Mouse (Mus musculus): ENCODE results near the gene Ptk7.

The Ptk7 gene

DNA sequence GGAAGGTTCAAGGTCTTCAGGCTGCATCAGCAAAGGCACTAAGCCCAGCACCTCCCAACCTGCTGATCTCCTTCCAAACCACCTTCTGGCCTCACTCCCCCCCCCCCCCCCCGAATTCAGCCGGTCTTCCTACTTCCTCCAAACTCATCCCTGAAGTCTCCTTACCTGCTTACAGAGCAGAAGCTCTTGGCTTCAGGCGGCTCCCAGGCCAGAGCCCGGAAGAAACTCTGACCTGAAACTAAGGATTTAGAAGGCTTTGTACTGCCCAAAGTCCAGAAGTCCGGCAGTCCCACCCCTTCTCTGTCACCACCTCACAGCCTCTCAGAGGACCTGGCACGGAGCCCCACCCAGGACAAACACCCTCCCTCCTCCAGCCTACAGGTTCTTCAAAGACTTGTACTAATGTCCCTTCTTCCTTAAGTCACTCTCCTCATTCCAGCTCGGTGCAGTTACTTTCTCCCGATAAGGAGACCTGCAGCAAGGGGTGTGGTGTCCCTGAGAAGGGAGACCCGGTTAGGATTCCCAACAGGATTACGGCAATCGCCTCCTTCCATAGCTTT, 15.7 kb upstream of the Ptk7 start:
- no peak for DNase-seq (ENCODE audit: low read depth, low spot score)

DNA sequence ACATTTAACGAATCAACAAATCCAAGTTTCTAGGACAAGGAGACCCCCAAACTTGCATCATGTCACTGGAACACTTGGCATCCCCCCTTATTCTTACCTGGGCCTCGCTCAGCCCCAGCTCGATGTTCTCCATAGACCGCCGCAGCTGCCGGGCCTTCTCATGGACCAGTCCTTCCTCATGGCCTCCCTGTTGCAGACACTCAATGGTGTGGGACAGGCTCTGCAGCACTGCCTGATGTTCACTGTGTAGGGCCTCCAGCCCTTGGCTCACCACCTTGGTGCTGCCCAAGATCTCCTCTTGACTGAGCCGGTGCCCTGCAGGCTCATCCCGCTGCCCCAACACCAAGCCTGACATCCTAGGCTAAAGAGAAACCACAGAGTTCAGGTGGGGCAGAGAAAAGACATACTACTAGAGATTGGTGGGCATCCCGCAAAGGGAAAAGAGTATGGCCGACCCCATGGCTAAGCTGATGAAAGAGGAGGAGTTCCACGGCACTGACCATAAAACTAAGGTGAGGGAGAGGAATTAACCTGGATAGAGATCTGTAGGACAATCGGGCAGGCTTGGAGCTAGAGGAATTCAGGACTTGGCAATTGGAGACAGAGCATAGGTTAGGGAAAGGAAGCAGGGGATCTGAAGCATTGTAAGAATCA, 15.0 kb upstream of the Ptk7 start:
- no peak for DNase-seq (ENCODE audit: low read depth, low spot score)

DNA sequence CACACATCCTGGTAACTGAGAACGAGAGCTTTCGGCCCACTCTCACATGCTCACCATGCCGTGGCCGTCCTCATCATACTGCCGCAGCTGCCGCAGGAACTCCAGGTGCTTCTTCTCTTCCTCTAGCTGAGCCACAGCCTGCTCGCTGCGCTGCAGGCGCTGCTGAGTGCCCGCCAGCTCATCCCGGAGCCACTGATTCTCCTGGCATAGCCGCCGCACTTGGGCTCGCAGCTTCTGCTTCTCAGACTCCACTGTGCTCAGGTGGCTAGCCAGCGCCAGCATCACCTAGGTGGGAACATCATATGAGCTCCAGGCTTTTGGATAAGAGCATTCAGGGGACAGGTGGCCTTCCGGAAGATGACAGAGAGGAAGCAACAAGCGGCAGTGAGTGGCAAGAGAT, 12.8 kb upstream of the Ptk7 start:
- no peak for DNase-seq (ENCODE audit: low read depth, low spot score)

DNA sequence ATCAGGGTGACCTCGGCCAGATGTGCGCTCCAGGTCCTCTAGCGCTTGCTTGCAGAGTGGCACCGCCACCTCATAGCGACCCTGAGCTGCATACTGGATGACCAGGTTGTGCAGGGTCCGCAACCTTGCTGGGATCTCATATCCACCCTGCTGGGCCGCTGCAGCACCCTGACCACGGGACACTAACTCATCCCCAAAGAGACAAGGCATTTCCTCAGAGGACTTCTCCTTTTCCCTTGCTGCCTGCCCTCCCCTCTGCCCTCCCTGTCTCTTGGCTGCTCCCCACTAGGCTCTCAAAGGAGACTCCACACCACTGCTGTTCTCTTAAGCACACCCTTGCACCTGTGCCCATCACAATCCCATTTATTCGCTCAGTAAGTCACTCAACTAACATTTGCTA, 10.6 kb upstream of the Ptk7 start:
- DNase-seq (ENCODE audit: low read depth, low spot score): no peak

DNA sequence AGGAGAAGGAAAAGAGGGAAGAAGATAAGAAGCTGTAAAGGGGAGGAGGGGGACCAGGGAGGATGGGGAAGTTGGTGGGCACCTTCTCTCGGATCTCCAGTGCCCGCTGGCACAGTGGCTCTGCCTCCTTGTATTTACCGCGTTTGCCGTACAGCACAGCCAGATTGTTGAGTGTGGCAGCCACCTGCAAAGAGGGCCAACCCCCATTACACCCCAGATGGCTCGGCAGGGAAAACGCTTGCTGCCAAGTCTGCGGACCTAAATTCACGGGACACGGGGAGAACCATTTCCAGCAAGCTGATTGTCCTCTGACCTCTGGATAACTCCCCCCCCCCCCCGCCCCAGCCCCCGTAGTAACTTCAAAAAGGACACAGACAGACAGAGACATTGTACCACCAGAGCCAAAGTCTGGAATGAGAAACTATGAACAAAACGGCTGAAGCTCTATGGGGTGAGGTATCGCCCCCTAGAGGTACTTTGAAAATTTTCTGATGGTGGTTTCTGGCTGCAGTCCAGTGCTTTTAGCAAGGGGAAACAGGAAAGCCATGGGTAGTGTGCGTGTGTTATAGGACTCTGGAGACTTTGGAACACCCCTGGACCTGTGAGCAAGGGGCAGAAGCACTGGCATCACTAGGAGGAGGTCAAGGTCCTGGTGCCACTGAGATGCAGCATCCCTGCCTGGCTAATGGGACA, 7.7 kb upstream of the Ptk7 start:
- no peak for DNase-seq (ENCODE audit: low read depth, low spot score)

DNA sequence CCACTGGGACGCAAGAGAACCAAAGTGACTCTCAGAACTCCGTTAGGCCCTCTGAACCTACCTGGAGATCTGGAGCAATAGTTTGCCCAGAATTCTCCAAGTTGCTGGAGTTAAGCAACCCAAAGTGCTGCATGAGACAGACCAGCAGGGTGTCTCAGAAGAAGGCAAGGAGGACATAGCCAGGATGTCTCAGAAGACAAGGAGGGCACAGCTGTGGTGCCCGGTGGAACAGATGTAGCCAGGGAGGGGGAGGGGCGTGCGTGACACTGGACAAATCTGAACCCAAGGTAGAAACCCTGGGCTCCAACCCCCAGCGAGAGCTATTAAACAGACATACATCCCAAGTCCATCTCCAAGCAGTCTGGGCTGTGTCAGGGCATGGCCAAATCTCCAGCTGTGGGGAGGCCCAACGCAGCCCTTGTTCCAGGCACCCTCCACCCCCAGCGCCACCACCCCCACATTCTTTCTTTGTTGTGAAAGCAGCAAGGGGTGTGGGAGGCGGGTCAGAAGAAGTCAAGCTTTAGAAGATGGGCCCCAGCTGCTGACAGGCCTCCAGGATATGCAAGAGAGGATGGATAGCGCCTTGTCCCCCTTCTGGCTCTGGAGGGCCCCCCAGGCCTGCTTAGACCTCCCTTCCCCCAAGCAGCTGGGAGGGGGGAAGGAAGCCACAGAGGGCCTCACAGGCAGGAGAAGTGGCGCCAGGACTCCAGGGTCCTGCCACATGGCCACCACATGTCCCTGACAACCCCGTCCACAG, 559 bp upstream of the Ptk7 start:
- DNase-seq (ENCODE audit: low read depth, low spot score): no peak

DNA sequence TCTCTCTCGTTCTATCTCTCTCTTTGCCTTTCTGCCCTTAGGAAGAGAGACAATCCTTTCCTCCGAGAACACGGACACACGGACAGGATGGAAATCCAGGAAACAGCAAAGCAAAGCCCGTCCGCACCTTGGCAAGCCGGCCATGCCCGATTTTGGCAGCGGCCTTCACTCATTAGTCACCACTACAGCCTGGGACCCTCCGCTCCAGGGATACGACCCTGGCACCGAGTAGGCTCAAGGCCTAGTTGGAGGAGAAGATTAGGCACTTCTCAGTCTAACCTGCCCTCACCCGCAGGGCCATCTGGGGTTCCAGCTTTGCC, 873 bp downstream of the Ptk7 start:
- no peak for DNase-seq (ENCODE audit: low read depth, low spot score)

DNA sequence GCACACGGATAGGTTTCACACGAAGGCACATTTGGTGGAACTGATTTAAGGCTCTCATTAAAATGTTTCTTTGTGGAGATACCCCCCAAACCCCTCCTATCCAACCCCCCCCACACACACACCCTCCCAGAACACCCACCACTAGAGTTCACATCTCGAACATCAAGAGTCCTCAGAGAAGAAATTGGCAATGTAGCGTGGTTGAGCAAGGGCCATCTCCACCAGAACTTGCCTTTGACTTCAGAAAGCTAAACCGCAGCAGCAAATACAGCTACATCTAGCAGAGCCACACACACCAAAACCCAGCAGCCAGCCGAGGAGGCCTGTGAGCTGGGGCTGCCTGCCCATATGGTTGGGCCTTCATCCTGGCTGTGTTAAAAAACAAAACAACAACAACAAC, 1.9 kb downstream of the Ptk7 start:
- no peak for DNase-seq (ENCODE audit: low read depth, low spot score)

DNA sequence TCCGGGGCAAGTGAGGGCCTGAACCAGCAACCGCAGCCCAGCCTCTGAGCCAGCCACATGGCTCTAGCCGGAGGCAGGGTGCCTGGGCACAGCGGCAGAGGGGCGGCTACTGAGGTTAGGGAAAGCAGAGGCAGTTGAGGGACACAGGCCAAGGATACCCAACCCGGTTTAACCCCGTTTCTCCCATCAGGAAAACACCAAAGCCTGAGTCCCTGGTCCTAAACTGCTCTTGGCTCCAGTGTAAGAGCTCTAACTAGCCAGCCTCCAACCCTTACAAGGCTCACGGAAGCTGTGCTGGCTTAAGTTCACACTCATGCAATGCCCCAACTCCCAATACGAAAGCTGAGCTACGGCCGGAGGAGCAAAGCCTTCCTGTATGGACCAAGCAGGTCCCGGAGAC, 4.7 kb downstream of the Ptk7 start:
- DNase-seq (ENCODE audit: low read depth, low spot score): no peak

DNA sequence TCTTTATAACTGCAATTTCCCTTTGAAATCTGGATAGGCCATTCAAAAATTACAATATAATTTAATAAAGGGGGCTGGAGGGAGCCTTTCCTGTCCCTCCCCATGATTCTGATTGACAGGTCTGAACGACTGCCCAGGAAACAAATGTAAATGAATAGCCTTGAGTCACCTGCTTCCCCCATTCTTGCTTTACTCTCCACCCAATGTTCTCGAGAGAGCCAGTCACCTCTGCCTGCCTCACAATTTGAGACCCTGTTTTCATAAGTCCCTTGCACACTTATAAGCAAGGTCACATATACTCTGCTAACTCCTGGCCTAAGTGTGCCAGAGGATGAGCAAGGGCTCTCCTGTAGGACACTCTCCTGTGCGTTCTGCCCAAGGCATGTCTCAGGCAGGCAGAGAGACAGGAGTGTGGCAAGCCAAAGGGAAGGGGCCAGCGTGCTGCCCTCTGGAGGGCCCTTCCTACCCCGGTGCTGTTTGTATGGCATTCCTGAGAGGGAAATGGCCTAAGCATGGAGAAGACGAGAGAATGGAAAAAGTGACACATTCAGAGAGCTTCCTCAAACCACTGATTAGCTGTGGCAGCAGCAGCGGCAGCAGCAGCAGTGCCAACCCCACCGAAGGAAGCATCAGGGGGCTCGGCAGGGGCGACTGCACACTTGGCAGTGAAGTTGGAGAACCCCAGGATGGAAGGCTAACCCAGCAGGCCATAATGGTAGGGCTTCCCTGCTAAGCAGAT, 5.3 kb downstream of the Ptk7 start:
- no peak for DNase-seq (ENCODE audit: low read depth, low spot score)

DNA sequence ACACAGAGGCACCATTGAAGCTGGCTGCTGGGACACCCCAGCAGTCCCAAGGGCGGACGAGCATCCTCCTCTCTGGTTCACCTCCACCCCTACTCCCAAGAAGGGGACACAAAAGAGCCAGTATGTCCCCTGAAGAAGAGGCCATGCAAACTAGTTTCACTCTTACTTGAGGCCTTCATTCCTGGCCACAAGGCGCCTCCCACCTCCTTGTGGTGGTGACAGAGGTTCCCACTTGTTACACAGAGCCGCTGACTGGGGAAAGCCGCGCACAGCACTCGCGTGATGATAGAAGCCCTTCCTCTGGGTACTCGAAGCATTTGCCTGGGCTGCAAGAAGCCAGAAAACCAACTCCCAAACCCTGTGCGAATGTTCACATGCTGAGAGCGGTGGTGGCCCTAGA, 7.0 kb downstream of the Ptk7 start:
- no peak for DNase-seq (ENCODE audit: low read depth, low spot score)

DNA sequence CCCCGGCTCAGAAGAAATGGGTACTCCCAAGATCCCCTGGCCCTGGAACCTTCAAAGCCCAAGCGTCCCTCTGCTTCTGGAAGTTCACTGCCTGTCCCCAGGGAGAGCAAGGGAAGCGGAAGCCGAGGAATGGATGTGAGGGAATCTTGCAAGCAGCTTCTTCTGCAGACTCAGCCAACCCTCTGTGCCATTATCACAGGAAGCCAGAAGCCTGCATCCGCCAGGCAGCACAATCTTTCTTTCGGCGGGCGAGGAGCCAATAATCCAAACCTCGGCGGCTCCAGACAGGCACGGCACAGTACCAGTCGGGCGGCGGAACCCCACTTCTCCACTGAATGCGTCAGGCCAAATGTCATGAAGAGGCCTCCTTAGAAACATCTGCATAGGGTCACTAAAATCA, 8.0 kb downstream of the Ptk7 start:
- no peak for DNase-seq (ENCODE audit: low read depth, low spot score)

DNA sequence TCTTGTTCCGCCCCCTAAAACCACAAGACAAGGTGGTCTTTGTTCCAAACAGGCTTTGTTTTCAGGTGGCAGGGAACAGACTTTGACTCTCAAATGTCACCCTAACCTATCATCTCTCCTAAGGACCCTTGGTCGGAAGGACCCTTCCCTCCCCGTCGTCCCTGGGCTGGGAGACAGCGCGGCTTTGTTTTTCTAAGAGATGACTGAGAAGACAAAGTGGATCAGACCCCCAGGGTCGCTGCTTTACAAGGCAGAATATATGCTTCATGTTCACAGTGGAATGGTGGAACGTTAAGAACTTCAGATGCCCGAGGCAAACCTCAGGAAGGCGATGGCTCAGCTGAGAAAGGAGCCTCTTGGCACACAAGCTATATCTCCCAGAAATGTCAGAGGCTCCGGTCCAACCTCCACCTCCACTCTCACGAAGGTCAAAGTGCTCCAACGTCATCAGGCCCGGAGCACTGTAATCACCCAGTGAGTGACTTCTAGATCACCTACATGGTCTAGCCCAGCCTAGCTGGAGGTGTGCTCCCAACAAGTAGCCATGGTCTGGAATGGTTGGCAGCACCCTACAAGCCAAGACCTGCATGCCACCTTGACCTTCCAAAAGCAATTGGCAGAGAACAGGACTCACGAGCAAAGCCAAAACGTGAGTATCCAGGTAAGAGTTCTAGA, 9.5 kb downstream of the Ptk7 start:
- DNase-seq (ENCODE audit: low read depth, low spot score): no peak

DNA sequence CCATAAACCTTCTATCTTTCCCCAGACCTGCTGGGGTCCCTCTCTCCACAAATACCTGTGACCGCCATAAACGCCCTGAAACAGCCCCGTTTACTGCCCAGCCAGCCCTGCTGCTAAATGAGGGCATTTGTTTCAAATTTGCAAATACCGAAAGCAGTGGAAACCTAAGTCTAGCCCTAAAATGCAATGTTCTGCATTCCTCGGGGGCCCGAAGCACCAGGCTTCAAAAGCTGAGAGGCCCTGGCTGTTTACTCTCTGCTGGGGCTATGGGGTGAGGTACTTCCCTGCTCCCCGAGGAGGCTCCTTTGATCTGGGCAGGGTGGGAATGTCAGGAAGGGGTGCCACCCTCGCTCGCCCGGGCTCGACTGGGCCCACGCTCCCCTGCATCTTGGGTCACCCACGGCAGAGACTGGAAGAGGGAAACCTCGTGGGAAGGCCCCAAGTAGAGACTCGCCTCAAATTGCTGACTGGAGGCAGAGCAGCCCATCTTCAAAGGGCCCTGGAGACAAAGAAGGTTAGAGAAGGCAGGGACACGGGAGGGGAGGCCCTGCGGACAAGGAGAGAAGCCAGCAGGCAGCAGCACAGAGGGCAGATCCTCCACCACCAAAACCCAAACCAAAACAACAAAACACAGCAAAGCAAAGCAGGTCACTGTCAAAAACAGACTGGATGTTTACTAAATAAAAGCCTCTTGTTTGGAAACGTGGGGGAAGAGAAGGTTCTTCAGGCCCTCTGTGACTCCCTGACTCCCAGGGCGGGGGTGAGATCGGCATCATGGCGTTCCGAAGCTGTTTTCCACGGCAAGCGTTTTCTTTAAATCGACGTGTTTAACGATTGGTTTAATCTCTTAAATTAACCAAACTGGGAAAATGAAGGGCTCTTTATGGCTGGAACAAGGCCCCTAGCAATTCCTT, 10.3 kb downstream of the Ptk7 start:
- DNase-seq (ENCODE audit: low read depth, low spot score): no peak

DNA sequence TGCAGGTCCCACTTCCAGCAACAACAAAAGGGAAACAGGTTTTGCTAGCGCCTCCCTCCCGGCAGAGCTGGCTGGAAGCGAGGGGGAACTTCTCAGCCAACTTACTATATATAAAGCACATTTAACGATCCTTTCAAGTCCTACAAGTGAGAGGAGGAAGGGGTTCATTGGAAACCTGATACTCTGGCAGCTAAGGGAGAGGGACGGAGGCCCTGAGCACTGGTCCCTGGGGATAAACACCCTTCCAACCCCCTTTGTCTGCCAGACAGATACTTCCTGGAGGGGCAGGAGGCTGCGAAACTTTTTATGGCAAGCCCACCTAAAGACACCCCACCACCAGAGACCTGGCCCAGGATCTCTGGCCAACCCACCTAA, 10.9 kb downstream of the Ptk7 start:
- DNase-seq (ENCODE audit: low read depth, low spot score): no peak

DNA sequence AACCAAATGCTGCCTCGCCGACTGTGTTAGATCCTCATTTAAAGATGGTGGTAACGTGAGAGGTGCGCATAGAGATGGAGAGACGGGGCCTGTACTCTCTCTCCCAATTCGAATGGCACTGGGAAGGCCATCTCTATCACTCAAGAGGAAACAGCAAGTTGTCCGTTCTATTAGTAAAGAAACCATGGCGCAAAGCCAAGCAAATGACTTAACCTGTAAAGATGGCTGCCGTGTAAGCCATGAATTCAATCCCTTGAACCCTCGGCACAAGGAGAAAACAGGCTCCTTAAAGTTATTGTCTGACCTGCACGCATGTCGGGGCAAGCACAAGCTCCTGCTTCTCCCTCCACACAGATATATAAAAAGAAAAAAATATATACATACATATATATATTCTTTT, 11.5 kb downstream of the Ptk7 start:
- DNase-seq (ENCODE audit: low read depth, low spot score): no peak

DNA sequence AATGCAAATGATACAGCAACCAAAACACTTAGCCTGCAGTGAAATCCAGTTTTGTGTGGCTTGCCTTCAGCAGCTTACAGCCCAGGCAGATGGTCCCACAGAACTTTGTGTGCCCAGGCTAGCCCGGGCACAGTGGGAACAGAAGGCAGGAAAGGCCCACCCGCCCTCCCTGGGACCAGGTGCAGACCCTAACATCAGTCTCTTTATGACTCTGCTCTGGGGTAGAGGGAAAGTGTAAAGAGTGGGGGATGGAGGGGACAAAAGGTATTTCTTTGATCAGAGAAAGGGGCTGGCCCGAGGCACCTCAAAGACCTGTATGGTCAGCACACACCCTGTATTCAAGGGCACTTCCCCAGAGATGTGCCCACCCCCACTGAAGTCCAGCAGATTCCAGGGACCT, 16.1 kb downstream of the Ptk7 start:
- DNase-seq (ENCODE audit: low read depth, low spot score): no peak

DNA sequence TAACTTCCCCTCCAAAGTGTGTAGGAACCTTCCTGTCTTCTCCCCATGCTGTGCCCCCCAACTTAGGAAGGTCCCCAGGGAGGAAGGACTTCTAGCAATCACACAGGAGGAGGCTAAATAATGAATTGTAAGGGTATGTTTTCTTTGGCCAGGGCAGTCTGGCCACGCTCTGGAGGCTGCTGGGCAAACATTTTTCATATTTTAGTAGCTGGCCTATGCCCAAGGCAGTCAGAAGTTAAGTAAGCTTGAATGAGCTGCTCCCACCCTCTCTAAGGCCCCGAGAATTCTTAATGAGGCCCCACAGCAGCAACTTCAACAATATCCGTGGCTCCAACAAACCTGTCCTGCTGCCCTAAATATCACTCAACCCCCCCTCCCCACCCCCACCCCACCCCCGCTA, 16.5 kb downstream of the Ptk7 start:
- no peak for DNase-seq (ENCODE audit: low read depth, low spot score)

DNA sequence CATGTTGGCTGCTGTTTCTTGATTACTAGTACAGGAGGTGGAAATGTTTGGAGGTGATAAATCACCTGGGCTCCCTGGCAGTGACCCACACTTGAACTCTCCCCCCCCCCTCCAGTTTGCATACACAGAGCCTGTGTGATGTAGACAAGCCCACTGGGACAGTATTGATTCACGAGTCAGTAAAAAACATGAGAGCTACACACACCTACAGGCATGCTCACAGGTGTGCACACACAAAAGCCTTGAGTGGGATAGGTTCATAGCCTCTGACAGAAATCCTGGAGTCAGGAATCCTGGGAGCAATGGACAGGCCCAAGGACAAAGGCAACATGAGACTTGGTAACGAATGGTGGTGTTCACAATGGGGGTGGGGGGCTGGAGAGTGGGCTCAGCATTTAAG, 17.1 kb downstream of the Ptk7 start:
- no peak for DNase-seq (ENCODE audit: low read depth, low spot score)

DNA sequence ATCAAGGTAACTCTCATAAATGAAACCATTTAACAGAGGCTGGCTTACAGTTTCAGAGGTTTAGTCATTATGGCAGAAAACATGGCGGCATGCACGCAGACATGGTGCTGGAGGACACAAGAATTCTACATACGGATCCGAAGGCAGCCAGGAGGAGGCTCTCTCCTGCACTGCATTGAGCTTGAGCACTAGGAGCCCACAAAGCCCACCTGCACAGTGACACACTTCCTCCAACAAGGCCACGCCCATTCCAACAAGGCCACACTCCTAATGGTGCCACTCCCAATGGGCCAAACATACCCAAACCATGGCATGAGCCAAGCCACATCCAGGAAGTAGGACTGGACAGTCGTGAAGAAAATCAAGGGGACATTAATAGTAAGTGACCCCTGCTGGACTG, 18.0 kb downstream of the Ptk7 start:
- DNase-seq (ENCODE audit: low read depth, low spot score): no peak

Measured in embryo, embryonic 11.5 days (tissue).